Mouse (Mus musculus) CH12.LX (cell line): ENCODE measurements around the gene Fibp. TPM values are rescaled to one million over a fixed set of nuclear protein-coding genes. Genes with fewer than 3 reads are reported as not detected.
"Not testable (repeated sequence)": the region's sequence is repeated elsewhere in the genome, so short reads cannot be mapped to it uniquely, and the experiment has no call there.

Experiments
- DNase-seq: peaks from one replicate; pipeline ENCODE4 v3.0.0-alpha.2; 2013; ENCODE audit errors: extremely low read depth
- H3K27ac ChIP-seq: 2 replicates; pipeline ENCODE4 v1.5.1; 2012; ENCODE audit warnings: low read depth, mild to moderate bottlenecking, control low read depth, moderate library complexity; ENCODE audit not compliant: insufficient read depth
- H3K27me3 ChIP-seq: replicated peaks from 2 replicates; pipeline ENCODE3; 2012; ENCODE audit warnings: inconsistent platforms
- H3K36me3 ChIP-seq, 2 experiments: replicated peaks in 1 of 2; 2 replicates each; pipeline versions ENCODE3 to v1.6.1; 2012; ENCODE audit warnings: inconsistent platforms in 1 of 2, low read length in 1 of 2, mild to moderate bottlenecking in 1 of 2, mixed read lengths in 1 of 2, moderate library complexity in 1 of 2; ENCODE audit not compliant: control insufficient read depth in 1 of 2, insufficient read depth in 1 of 2
- H3K4me1 ChIP-seq, 2 experiments: 2 replicates each; pipeline ENCODE4 v1.6.1; 2012; ENCODE audit warnings: inconsistent platforms in 1 of 2, moderate library complexity in 1 of 2; ENCODE audit not compliant: insufficient read depth in 2 of 2, control insufficient read depth in 1 of 2
- H3K4me2 ChIP-seq: 2 replicates; pipeline ENCODE4 v1.6.1; 2012; ENCODE audit warnings: low read depth, mild to moderate bottlenecking, control low read depth; ENCODE audit not compliant: poor library complexity, insufficient read depth, severe bottlenecking
- H3K4me3 ChIP-seq, 3 experiments: fragments of 150-350 bp in 1 of 3; sonication (generic) in 1 of 3; replicated peaks in 1 of 3; 2 replicates each; pipeline versions ENCODE3 to v1.5.1; 2011 to 2012; ENCODE audit warnings: low read depth in 2 of 3, low read length in 2 of 3, mild to moderate bottlenecking in 2 of 3, moderate library complexity in 2 of 3, control low read depth in 1 of 3, improper control_type of control experiment in 1 of 3, inconsistent platforms in 1 of 3, mixed read lengths in 1 of 3; ENCODE audit not compliant: poor library complexity in 1 of 3
- H3K79me2 ChIP-seq: replicated peaks from 2 replicates; pipeline ENCODE4 v1.6.1; 2012; ENCODE audit warnings: mild to moderate bottlenecking, moderate library complexity; ENCODE audit not compliant: control insufficient read depth, poor library complexity, insufficient read depth, severe bottlenecking; ENCODE audit errors: extremely low read depth
- H3K9ac ChIP-seq: 2 replicates; pipeline ENCODE4 v1.6.1; 2012; ENCODE audit warnings: low read depth, mild to moderate bottlenecking, control low read depth, moderate library complexity; ENCODE audit not compliant: insufficient read depth
- H3K9me3 ChIP-seq: replicated peaks from 2 replicates; pipeline ENCODE3; 2012; ENCODE audit warnings: low read length, inconsistent platforms, mixed read lengths
- BHLHE40 ChIP-seq: IDR thresholded peaks from 2 replicates; pipeline ENCODE4 v1.6.1; 2011; ENCODE audit warnings: mild to moderate bottlenecking, low read depth, low read length, improper control_type of control experiment
- CHD1 ChIP-seq: IDR thresholded peaks from 2 replicates; pipeline ENCODE4 v1.6.1; 2012; ENCODE audit warnings: low read depth, low read length, improper control_type of control experiment, inconsistent platforms
- CTCF ChIP-seq, 2 experiments: IDR thresholded peaks in 1 of 2; conservative IDR thresholded peaks in 1 of 2; 2 replicates each; pipeline ENCODE4 v1.5.1; 2011 to 2012; ENCODE audit warnings: low read depth in 2 of 2, low read length in 2 of 2, improper control_type of control experiment in 1 of 2, inconsistent platforms in 1 of 2, mild to moderate bottlenecking in 1 of 2, moderate library complexity in 1 of 2
- IRF4 ChIP-seq: IDR thresholded peaks from 2 replicates; pipeline ENCODE4 v1.6.1; 2014; ENCODE audit warnings: low read depth, mild to moderate bottlenecking, inconsistent platforms, low read length, improper control_type of control experiment
- JUND ChIP-seq: conservative IDR thresholded peaks from 2 replicates; pipeline ENCODE4 v1.6.1; 2011; ENCODE audit warnings: low read depth, low read length, improper control_type of control experiment
- POLR2A ChIP-seq: IDR thresholded peaks from 2 replicates; pipeline ENCODE4 v1.6.1; 2011; ENCODE audit warnings: low read depth, mild to moderate bottlenecking, improper control_type of control experiment, low read length
- POLR2AphosphoS2 ChIP-seq: IDR thresholded peaks from 2 replicates; pipeline ENCODE4 v1.6.1; 2011; ENCODE audit warnings: low read depth, low read length, improper control_type of control experiment
- RCOR1 ChIP-seq: conservative IDR thresholded peaks from 2 replicates; pipeline ENCODE4 v1.6.1; 2012; ENCODE audit warnings: low read depth, mild to moderate bottlenecking, inconsistent platforms, low read length, improper control_type of control experiment
- TBP ChIP-seq: conservative IDR thresholded peaks from 2 replicates; pipeline ENCODE4 v1.6.1; 2011; ENCODE audit warnings: low read depth, low read length, improper control_type of control experiment
- dilution Hi-C: fragments of 300-500 bp; cut with MboI; formaldehyde crosslinking; loops from 2 replicates; pipeline ENCODE4 v1.14.3; 2020; ENCODE audit warnings: low sequenced_read_pairs; ENCODE audit not compliant: extremely low pct_unique_long_range_greater_than_20kb, extremely low pct_ligation_motif_present
- in situ Hi-C: fragments of 300-500 bp; cut with MboI; formaldehyde crosslinking; loops from 3 replicates; pipeline ENCODE4 v1.14.3; 2019; ENCODE audit warnings: low sequenced_read_pairs, low pct_ligation_motif_present, low pct_unique_long_range_greater_than_20kb, mixed read lengths
- polyA plus RNA-seq: library from polyadenylated mRNA; unstranded; fragments of >175 nt; gene quantifications from 2 replicates; pipeline ENCODE4 v1.2.1, GENCODE M21; 2012; ENCODE audit warnings: low read depth; ENCODE audit not compliant: insufficient read length
- total RNA-seq, 2 experiments: library from RNA; depleted of rRNA; stranded (reverse); fragments of 300-350 nt in 1 of 2; fragments of >200 nt in 1 of 2; gene quantifications; 2 replicates each; pipeline ENCODE4 v1.2.3; 2012 to 2014

The Fibp gene
- total and polyA plus RNA-seq, 3 experiments, result 29.1 to 74.9 (median 37.5) TPM

- H3K79me2 ChIP-seq, result peaks cover 24% of the 10 kb centered on the region
- TF ChIP-seq JUND (no peak), TBP (no peak), POLR2AphosphoS2 (no peak), RCOR1 (no peak)
- no peak overlapping the region for H3K27ac ChIP-seq
- H3K4me1 ChIP-seq, result peaks cover 4 to 19% of the 10 kb centered on the region in 2 experiments
- in situ Hi-C loops (loop anchor here (5.0 kb wide), 1 partner anchor 35 kb away; the partner anchor contains the start of gene Ccdc85b), dilution Hi-C loops (no loop called here)
- H3K9ac ChIP-seq, result no peak overlapping the region
- DNase-seq, result no peak
- no peak overlapping the region; the same call in 1 of the 2 replicates for H3K4me2 ChIP-seq
- H3K27me3 ChIP-seq, result no peaks in the 10 kb centered on the region
- no peak overlapping the region for H3K4me3 ChIP-seq
- H3K36me3 ChIP-seq, result peaks cover 49 to 54% of the 10 kb centered on the region in 2 experiments
- no peaks in the 10 kb centered on the region for H3K9me3 ChIP-seq
These were observed 32.2 kb downstream of the Fibp start for GRCm38 (mm10) chr19:5492641-5493040.

- in situ Hi-C loops, result loop anchor here (5.0 kb wide), 1 partner anchor 36 kb away; the partner anchor contains the start of gene Ccdc85b
- Histone ChIP-seq H3K4me1 (peaks cover 4 to 19% of the 10 kb centered on the region in 2 experiments), H3K36me3 (peaks cover 51 to 61% of the 10 kb centered on the region in 2 experiments), H3K79me2 (peaks cover 24% of the 10 kb centered on the region)
- H3K4me2 ChIP-seq, H3K9me3 ChIP-seq, DNase-seq, dilution Hi-C loops, H3K9ac ChIP-seq, H3K4me3 ChIP-seq, H3K27me3 ChIP-seq, H3K27ac ChIP-seq: not testable (repeated sequence)
These were observed 32.9 kb downstream of the Fibp start for GRCm38 (mm10) chr19:5493301-5493721.

GRCm38 (mm10) chr19:5494314-5494713 is 33.9 kb downstream of the Fibp start:
- Histone ChIP-seq H3K4me3 (no peak overlapping the region), H3K36me3 (peaks cover 51 to 68% of the 10 kb centered on the region in 2 experiments), H3K27me3 (no peaks in the 10 kb centered on the region), H3K9me3 (no peaks in the 10 kb centered on the region), H3K79me2 (peaks cover 24% of the 10 kb centered on the region), H3K4me1 (peaks cover 4 to 14% of the 10 kb centered on the region in 2 experiments), H3K27ac (no peak overlapping the region), H3K4me2 (no peak overlapping the region), H3K9ac (no peak overlapping the region)
- no peak for DNase-seq
- TF ChIP-seq IRF4 (no peak), CTCF (conservative IDR thresholded peaks at IDR 0.05 in 1 of 2, IDR thresholded peaks at IDR 0.05 in 1 of 2; ENCODE audit: low read depth in 2 of 2, low read length in 2 of 2) (no peak), POLR2A (0 out of 2 replicates have a peak, but pooled peaks have one; percentile 10), CHD1 (no peak), BHLHE40 (no peak)
- in situ Hi-C loops (loop anchor here (5.0 kb wide), 1 partner anchor 37 kb away; the partner anchor contains the start of gene Ccdc85b), dilution Hi-C loops (no loop called here)
